Mouse (Mus musculus): ENCODE results near the gene Eef2. TPM values are rescaled to one million over a fixed set of nuclear protein-coding genes. Genes with fewer than 3 reads are reported as not detected.
"Not testable (repeated sequence)": the region's sequence is repeated elsewhere in the genome, so short reads cannot be mapped to it uniquely, and the experiment has no call there.

Gene Eef2
- polyA plus RNA-seq, 1 experiment, result 1,295 TPM

DNA sequence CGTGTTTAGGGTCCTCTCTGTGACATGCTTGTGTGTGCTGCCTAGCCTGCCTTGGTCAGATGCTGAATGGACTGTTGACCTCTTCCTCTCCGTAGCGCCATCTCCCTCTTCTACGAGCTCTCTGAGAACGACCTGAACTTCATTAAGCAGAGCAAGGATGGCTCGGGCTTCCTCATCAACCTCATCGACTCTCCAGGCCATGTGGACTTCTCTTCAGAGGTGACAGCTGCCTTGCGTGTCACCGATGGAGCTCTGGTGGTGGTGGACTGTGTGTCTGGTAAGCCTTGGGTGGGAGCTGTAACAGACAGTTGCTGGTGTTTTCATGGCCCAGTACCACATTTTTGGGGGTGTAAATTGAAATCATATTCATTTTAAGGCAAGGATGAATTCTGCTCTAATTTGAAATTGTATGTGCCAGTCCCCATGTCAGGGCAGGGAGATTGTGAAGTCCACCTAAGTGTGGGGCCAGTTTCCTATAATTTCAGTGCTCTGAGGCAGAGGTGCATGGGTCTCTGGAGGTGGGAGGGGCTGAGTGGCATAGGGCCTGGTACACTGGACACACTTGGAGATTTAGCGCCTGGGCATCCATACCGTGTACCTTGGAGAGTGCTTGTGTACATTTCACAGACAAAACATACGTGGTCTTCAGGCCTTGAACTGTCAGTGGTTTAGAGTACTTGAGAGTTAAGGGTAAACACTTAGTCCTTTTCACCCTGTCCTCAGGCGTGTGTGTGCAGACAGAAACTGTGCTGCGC lies 1.7 kb downstream of the Eef2 start:
- Histone ChIP-seq H3K36me3 (replicated peaks; ENCODE audit: low read length) (peaks cover 54% of the 10 kb centered on the region), H3K4me1 (peaks cover 85% of the 10 kb centered on the region), H3K27me3 (replicated peaks) (no peaks in the 10 kb centered on the region), H3K9me3 (no peaks in the 10 kb centered on the region), H3K4me3 (replicated peaks) (peak overlapping the region; percentile 98)
- TF ChIP-seq FLI1 (IDR thresholded peaks at IDR 0.05; ENCODE audit: low read length), result no peak
- TF ChIP-seq GATA1 (IDR thresholded peaks at IDR 0.05; ENCODE audit: borderline replicate concordance, low read length), result no peak

DNA sequence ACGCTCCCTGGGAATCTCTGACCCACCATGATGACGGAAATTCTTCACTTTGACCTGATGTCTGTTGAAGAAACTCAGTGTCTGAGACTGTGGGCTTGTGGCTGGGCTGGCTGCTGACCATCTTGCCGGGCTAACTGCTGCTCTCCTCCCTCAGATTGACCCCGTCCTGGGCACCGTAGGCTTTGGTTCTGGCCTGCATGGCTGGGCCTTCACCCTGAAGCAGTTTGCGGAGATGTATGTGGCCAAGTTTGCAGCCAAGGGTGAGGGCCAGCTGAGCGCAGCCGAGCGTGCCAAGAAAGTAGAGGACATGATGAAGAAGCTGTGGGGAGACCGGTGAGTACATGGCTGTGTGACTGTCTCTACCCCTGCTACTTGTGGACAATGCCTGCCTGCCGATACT lies 2.5 kb downstream of the Eef2 start:
- TF ChIP-seq GATA1 (IDR thresholded peaks at IDR 0.05; ENCODE audit: borderline replicate concordance, low read length) (no peak), FLI1 (IDR thresholded peaks at IDR 0.05; ENCODE audit: low read length) (no peak)
- Histone ChIP-seq H3K4me3 (replicated peaks) (peak overlapping the region; percentile 98), H3K27me3 (replicated peaks) (no peaks in the 10 kb centered on the region), H3K4me1 (peaks cover 84% of the 10 kb centered on the region), H3K36me3 (replicated peaks; ENCODE audit: low read length) (peaks cover 56% of the 10 kb centered on the region), H3K9me3 (no peaks in the 10 kb centered on the region)

DNA sequence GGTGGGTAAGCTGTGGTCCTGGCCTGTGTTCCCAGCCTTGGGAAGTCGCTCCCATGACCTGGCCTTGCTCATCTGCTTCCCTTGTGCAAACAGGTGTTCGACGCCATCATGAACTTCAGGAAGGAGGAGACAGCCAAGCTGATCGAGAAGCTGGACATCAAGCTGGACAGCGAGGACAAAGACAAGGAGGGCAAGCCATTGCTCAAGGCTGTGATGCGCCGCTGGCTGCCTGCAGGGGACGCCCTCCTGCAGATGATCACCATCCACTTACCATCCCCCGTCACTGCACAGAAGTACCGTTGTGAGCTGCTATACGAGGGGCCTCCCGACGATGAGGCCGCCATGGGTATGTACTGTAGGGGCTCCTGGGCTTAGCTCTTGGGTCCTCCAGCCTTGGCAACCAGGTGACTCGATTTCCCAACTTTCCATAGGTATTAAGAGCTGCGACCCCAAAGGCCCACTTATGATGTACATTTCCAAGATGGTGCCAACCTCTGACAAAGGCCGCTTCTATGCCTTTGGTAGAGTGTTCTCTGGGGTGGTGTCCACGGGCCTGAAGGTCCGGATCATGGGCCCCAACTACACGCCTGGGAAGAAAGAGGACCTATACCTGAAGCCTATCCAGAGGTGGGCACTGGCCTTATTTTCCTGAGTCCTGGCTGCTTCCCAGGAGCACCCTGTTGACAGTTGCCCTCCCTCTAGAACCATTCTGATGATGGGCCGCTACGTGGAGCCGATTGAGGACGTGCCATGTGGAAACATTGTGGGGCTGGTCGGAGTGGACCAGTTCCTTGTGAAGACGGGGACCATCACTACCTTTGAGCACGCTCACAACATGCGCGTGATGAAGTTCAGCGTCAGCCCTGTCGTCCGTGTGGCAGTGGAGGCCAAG lies 3.3 kb downstream of the Eef2 start:
- peaks cover 84% of the 10 kb centered on the region for H3K4me1 ChIP-seq
- TF ChIP-seq FLI1 (IDR thresholded peaks at IDR 0.05; ENCODE audit: low read length) (no peak), GATA1 (IDR thresholded peaks at IDR 0.05; ENCODE audit: borderline replicate concordance, low read length) (no peak)
- no peaks in the 10 kb centered on the region for H3K9me3 ChIP-seq
- H3K36me3 ChIP-seq (replicated peaks; ENCODE audit: low read length), result peaks cover 64% of the 10 kb centered on the region
- H3K27me3 ChIP-seq (replicated peaks), result no peaks in the 10 kb centered on the region
- peak overlapping the region; percentile 71 for H3K4me3 ChIP-seq (replicated peaks)

DNA sequence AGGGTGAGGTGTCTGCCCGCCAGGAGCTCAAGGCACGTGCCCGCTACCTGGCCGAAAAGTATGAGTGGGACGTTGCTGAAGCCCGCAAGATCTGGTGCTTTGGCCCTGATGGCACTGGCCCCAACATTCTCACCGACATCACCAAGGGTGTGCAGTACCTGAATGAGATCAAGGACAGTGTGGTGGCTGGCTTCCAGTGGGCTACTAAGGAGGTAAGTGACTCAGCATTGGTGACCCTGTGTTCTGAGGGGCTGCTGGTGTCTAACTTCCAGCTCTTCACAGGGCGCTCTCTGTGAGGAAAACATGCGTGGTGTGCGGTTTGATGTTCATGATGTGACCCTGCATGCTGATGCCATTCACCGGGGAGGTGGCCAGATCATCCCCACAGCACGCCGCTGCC lies 4.5 kb downstream of the Eef2 start:
- TF ChIP-seq GATA1 (IDR thresholded peaks at IDR 0.05; ENCODE audit: borderline replicate concordance, low read length) (no peak), FLI1 (IDR thresholded peaks at IDR 0.05; ENCODE audit: low read length) (no peak)
- Histone ChIP-seq H3K36me3 (replicated peaks; ENCODE audit: low read length) (peaks cover 76% of the 10 kb centered on the region), H3K4me1 (peaks cover 79% of the 10 kb centered on the region), H3K27me3 (replicated peaks) (no peaks in the 10 kb centered on the region), H3K4me3 (replicated peaks) (no peak overlapping the region), H3K9me3 (no peaks in the 10 kb centered on the region)

DNA sequence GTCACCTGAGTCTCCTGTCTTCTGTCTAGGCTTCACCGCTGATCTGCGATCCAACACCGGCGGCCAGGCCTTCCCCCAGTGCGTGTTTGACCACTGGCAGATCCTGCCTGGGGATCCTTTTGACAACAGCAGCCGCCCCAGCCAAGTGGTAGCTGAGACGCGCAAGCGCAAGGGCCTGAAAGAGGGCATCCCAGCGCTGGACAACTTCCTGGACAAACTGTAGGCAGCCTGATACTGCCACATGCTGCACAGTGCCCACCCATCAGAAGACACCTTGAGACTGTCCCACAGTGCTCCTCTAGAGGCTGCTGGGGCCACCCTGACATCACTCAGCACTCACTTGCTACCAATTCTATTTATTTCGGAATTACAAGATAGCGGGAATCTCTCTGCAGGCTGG lies 5.4 kb downstream of the Eef2 start:
- peaks cover 81% of the 10 kb centered on the region for H3K4me1 ChIP-seq

DNA sequence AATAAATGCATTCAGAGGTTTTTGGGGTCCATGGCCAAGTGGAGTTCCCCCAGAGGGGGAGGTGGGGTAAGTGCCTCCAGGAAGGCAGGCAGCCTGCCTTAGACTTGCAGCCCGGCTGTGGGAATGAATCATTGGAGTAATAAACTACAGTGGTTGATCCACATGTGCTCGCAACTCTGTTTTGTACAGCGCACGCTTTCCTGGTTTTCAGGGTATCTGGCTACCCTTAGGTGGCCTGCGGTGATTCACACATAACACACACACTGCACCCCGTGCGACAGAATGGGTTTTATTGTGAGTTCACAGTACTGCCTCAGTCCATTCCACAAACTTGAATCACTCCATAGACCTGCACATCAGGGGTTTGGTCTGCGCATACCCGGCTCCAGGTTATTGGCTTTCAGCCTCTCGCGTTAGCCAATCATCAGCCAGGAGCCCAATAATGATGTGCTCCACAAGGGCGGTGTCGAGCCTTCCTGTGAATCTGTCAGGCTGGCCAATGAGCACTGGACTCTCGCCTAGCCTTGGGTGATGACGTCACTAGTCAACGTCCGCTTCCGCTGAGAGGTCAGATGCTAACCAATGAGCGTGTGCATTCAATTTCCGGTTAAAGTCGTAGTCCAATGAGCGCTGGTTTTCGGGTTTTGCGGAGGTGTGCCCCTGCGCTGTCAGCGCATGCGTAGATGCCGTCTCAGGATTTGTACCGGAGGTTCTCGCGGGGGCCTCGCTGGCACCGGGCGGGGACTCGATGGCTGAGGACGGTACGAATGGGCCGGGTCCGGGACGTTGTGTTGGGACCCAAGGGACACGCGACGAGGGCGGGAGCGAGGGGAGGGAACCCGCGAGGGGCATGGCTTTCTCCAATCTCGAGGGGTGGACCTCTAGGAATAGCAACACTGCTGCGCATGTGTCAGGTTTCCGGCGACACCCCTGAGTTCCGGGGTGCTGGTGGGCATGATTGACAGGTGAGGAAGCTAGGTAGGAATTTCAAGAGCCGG lies 6.2 kb downstream of the Eef2 start, which contains the start of gene Dapk3:
Gene Dapk3 (plus strand): TSS at position 670 of the 998 bp plus-strand sequence.
- TF ChIP-seq FLI1 (IDR thresholded peaks at IDR 0.05; ENCODE audit: low read length), result peak; percentile 66
- no peak for TF ChIP-seq GATA1 (IDR thresholded peaks at IDR 0.05; ENCODE audit: borderline replicate concordance, low read length)
- H3K4me3 ChIP-seq (replicated peaks), result peak within 1 kb of the TSS; percentile 96
- peaks cover 82% of the 10 kb centered on the region for H3K4me1 ChIP-seq
- peaks cover 84% of the 10 kb centered on the region for H3K36me3 ChIP-seq (replicated peaks; ENCODE audit: low read length)
- H3K9me3 ChIP-seq, result no peaks in the 10 kb centered on the region
- H3K27me3 ChIP-seq (replicated peaks), result no peaks in the 10 kb centered on the region

More for the DNA sequence above, 5.4 kb downstream of the Eef2 start:
- not testable (repeated sequence) for H3K4me3 ChIP-seq (replicated peaks); H3K27me3 ChIP-seq (replicated peaks); H3K9me3 ChIP-seq
- H3K36me3 ChIP-seq (replicated peaks; ENCODE audit: low read length), result peaks cover 82% of the 10 kb centered on the region

DNA sequence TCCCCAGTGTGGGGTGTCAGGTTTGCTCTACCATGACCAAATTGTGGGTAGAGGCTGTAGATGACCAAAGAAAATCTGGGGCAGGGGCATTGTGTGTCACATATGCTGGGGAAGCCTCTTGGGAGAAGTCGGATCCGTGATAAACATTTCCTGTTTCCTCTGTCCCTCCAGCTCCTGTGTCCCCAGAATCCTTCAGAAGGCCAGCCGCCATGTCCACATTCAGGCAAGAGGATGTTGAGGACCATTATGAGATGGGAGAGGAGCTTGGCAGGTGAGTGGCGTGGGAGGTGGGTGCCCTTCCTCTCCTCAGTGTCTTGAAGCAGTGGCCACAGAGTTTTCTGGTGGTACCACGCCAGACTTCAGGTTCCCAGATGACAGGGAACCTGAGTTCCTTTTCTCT lies 7.4 kb downstream of the Eef2 start, which contains the start of gene 4930442H23Rik:
Gene 4930442H23Rik (minus strand): TSS at position 45 of the 400 bp plus-strand sequence.
- Histone ChIP-seq H3K4me1 (peaks cover 71% of the 10 kb centered on the region), H3K36me3 (replicated peaks; ENCODE audit: low read length) (peaks cover 83% of the 10 kb centered on the region), H3K4me3 (replicated peaks) (peak within 1 kb of the TSS; percentile 96), H3K9me3 (peaks cover 4% of the 10 kb centered on the region), H3K27me3 (replicated peaks) (no peaks in the 10 kb centered on the region)
- no peak for TF ChIP-seq FLI1 (IDR thresholded peaks at IDR 0.05; ENCODE audit: low read length)
- TF ChIP-seq GATA1 (IDR thresholded peaks at IDR 0.05; ENCODE audit: borderline replicate concordance, low read length), result no peak

DNA sequence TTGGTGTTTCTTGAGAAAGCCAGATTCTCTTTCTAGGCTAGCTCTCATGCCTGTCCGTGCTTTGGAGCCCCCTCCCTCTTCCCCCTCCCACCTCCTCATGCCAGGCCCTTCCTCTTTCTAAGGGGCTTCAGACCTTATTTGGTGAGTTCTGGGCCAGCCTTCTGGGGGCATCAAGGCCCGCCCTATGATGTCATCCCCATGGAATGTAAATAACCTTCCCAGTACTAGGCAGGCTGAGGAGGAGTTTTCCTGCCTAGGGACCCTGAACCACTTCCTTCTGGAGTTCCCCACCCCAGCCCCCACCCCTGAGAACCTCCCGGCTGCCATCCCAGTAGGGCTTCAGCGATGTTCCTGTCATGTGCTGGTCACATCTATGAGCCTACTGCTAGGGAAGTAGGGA lies 8.3 kb downstream of the Eef2 start:
- Histone ChIP-seq H3K9me3 (peaks cover 5% of the 10 kb centered on the region), H3K36me3 (replicated peaks; ENCODE audit: low read length) (peaks cover 80% of the 10 kb centered on the region), H3K4me1 (peaks cover 63% of the 10 kb centered on the region), H3K4me3 (replicated peaks) (no peak overlapping the region), H3K27me3 (replicated peaks) (no peaks in the 10 kb centered on the region)
- TF ChIP-seq FLI1 (IDR thresholded peaks at IDR 0.05; ENCODE audit: low read length) (no peak), GATA1 (IDR thresholded peaks at IDR 0.05; ENCODE audit: borderline replicate concordance, low read length) (no peak)

DNA sequence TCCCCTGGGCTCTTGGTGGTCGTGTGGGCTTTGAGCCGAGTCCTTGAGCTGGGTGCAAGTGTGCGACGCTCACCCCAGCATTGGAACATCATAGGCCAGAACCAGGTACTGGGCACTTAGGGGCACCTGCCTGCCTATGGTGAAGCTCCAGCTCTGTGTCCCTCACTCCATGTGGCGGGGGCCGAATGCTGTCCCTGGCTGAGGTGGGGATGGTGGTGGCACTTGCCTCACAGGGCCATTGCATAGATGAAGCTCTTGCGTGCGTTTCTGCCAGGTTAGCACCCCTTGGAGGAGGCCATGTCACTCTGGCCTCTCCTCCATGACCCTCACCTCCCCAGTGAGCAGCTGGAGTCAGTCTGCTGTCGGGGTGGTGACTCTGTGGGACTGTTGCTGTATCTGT lies 10.7 kb downstream of the Eef2 start:
- Histone ChIP-seq H3K27me3 (replicated peaks) (no peaks in the 10 kb centered on the region), H3K36me3 (replicated peaks; ENCODE audit: low read length) (peaks cover 77% of the 10 kb centered on the region), H3K4me3 (replicated peaks) (no peak overlapping the region), H3K9me3 (peaks cover 5% of the 10 kb centered on the region), H3K4me1 (peaks cover 64% of the 10 kb centered on the region)
- TF ChIP-seq GATA1 (IDR thresholded peaks at IDR 0.05; ENCODE audit: borderline replicate concordance, low read length) (no peak), FLI1 (IDR thresholded peaks at IDR 0.05; ENCODE audit: low read length) (no peak)
